Mouse (Mus musculus) retina, embryonic 14.5 days (tissue): ENCODE data around the gene Kntc1.

Experiments used
- DNase-seq: peaks from one replicate; pipeline ENCODE4 v3.0.0-alpha.2; 2015; ENCODE audit warnings: low spot score

Kntc1 gene

GRCm38 (mm10) chr5:123809156-123809555 lies 59.6 kb downstream of the Kntc1 start:
- DNase-seq = no peak

GRCm38 (mm10) chr5:123816891-123817290 lies 67.4 kb downstream of the Kntc1 start:
- no peak for DNase-seq

GRCm38 (mm10) chr5:123818941-123819577 lies 69.5 kb downstream of the Kntc1 start:
- no peak for DNase-seq

- peak; percentile 5 for DNase-seq
These were observed 71.2 kb downstream of the Kntc1 start for GRCm38 (mm10) chr5:123820501-123821263.

GRCm38 (mm10) chr5:123821264-123821571 lies 71.7 kb downstream of the Kntc1 start:
- no peak for DNase-seq

GRCm38 (mm10) chr5:123822706-123823105 lies 73.2 kb downstream of the Kntc1 start:
- DNase-seq = no peak

- no peak for DNase-seq
These were observed 78.2 kb downstream of the Kntc1 start for GRCm38 (mm10) chr5:123827659-123828091.

- no peak for DNase-seq
These were observed 82.8 kb downstream of the Kntc1 start for GRCm38 (mm10) chr5:123832309-123832708.

GRCm38 (mm10) chr5:123834836-123835235 lies 85.3 kb downstream of the Kntc1 start:
- no peak for DNase-seq

- DNase-seq = no peak
These were observed 87.9 kb downstream of the Kntc1 start for GRCm38 (mm10) chr5:123837371-123837770.

- no peak for DNase-seq
These were observed 92.9 kb downstream of the Kntc1 start for GRCm38 (mm10) chr5:123842221-123842934.

- no peak for DNase-seq
These were observed 93.4 kb downstream of the Kntc1 start for GRCm38 (mm10) chr5:123842935-123843282.

GRCm38 (mm10) chr5:123843816-123844215 lies 94.3 kb downstream of the Kntc1 start:
- DNase-seq = no peak

GRCm38 (mm10) chr5:123844316-123844715 lies 94.8 kb downstream of the Kntc1 start:
- no peak for DNase-seq

GRCm38 (mm10) chr5:123851398-123851797 lies 101.9 kb downstream of the Kntc1 start:
- no peak for DNase-seq

GRCm38 (mm10) chr5:123853877-123854504 lies 104.5 kb downstream of the Kntc1 start:
- DNase-seq = no peak

GRCm38 (mm10) chr5:123854511-123854910 lies 105.0 kb downstream of the Kntc1 start:
- DNase-seq = no peak

GRCm38 (mm10) chr5:123858798-123859197 lies 109.3 kb downstream of the Kntc1 start:
- no peak for DNase-seq

GRCm38 (mm10) chr5:123862374-123863350 lies 113.1 kb downstream of the Kntc1 start:
- DNase-seq = no peak

- no peak for DNase-seq
These were observed 114.4 kb downstream of the Kntc1 start for GRCm38 (mm10) chr5:123863934-123864333.

GRCm38 (mm10) chr5:123865365-123865764 lies 115.8 kb downstream of the Kntc1 start, which contains the start of gene Hcar2:
Gene Hcar2 (minus strand): TSS chr5:123865499.
- DNase-seq = no peak
